Mouse (Mus musculus) kidney, embryonic 15.5 days (tissue): ENCODE measurements at regions not wholly inside any gene's neighbourhood (a gene's known extent, or its start where the extent isn't known, plus 50 kb on each side); places are given as distances from the start of the nearest gene placed in this dataset.

Experiments used
- ATAC-seq: fragments of 200-750 bp; cut with Nextera tagmentation; replicated peaks from 2 replicates; pipeline ENCODE4 v1.8.0; 2017; ENCODE audit warnings: moderate TSS enrichment; ENCODE audit not compliant: low FRiP score
- H3K27ac ChIP-seq: fragments of 300-500 bp; sonication (generic); 2 replicates; pipeline ENCODE4 v1.5.1; 2015; ENCODE audit warnings: mild to moderate bottlenecking, inconsistent platforms
- H3K27me3 ChIP-seq: fragments of 300-500 bp; sonication (generic); 2 replicates; pipeline ENCODE4 v1.6.1; 2015; ENCODE audit warnings: inconsistent platforms
- H3K36me3 ChIP-seq: fragments of 300-500 bp; sonication (generic); 2 replicates; pipeline ENCODE4 v1.6.1; 2015; ENCODE audit warnings: inconsistent platforms
- H3K4me1 ChIP-seq: fragments of 300-500 bp; sonication (generic); 2 replicates; pipeline ENCODE4 v1.6.1; 2015; ENCODE audit warnings: inconsistent platforms
- H3K4me2 ChIP-seq: fragments of 300-500 bp; sonication (generic); 2 replicates; pipeline ENCODE4 v1.6.1; 2015; ENCODE audit warnings: moderate library complexity, mild to moderate bottlenecking, inconsistent platforms
- H3K4me3 ChIP-seq: fragments of 300-500 bp; sonication (generic); replicated peaks from 2 replicates; pipeline ENCODE4 v1.5.1; 2015; ENCODE audit warnings: mild to moderate bottlenecking, inconsistent platforms
- H3K9ac ChIP-seq: fragments of 300-500 bp; sonication (generic); 2 replicates; pipeline ENCODE4 v1.6.1; 2015; ENCODE audit warnings: mild to moderate bottlenecking, inconsistent platforms
- H3K9me3 ChIP-seq: fragments of 300-500 bp; sonication (generic); replicated peaks from 2 replicates; pipeline ENCODE4 v1.6.1; 2016; ENCODE audit warnings: inconsistent platforms
- WGBS: fragments of 180-500 bp; shearing (Covaris S2); methylation state at CpG from one replicate; pipeline ENCODE4 v1.1.7; 2015; ENCODE audit warnings: mixed read lengths; 5-methylcytosine and 5-hydroxymethylcytosine counted together

DNA sequence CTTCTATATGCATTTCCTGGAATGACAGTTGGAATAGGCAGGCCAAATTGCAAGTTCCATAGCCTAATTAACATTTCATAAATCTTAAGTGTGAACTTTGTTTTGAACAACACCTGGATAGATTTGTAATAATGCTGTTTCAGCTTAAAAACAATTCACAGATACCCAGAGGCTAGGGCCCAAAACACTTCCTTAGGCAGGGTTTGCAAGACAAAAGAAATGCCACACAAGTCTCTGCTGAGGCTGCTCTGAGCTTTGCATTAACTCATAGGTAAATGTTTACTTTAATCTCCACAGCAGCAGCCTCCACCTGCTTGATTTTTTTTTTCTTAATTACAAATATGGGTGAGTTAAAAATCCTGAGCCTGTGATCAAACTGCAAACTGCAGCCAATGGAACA is 118.4 kb downstream of the Gnat3 start:
- no peak overlapping the region for H3K4me3 ChIP-seq
- no peak overlapping the region for H3K4me2 ChIP-seq
- H3K36me3 ChIP-seq = no peaks in the 10 kb centered on the region
- no peak overlapping the region for H3K27ac ChIP-seq
- no peaks in the 10 kb centered on the region for H3K4me1 ChIP-seq
- no peak for ATAC-seq
- no peak overlapping the region for H3K9ac ChIP-seq
- H3K27me3 ChIP-seq = no peaks in the 10 kb centered on the region
- no peaks in the 10 kb centered on the region for H3K9me3 ChIP-seq

DNA sequence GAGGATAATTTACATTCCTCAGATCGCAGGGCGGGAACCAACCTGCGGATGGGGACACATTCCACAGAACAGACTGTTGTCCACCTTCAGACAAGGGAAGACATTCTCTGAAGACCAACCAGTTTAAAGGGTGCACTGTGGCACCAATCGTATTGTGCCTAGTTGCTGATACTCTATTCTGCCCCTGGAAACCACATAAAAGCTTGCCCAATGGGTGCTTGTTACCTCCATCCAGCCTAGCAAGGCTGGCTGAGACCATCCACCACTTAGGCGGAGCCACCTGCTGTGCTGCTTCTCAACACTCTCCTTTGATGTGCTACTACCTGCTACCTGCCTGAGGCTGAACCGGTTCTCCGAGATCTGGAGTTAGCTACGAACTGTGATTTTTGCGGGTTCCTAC is 119.9 kb downstream of the Gnat3 start:
- H3K9me3 ChIP-seq = no peaks in the 10 kb centered on the region

GRCm38 (mm10) chr5:18083789-18084188 is 121.4 kb downstream of the Gnat3 start:
- Histone ChIP-seq H3K36me3 (no peaks in the 10 kb centered on the region), H3K4me1 (no peaks in the 10 kb centered on the region), H3K27me3 (no peaks in the 10 kb centered on the region), H3K4me3 (no peak overlapping the region), H3K4me2 (no peak overlapping the region), H3K27ac (no peak overlapping the region), H3K9ac (no peak overlapping the region), H3K9me3 (no peaks in the 10 kb centered on the region)
- no peak for ATAC-seq
- 55% methylated on average over 1 of the region's 1 CpGs for WGBS

More for the DNA sequence above, 119.9 kb downstream of the Gnat3 start:
- Histone ChIP-seq H3K36me3 (no peaks in the 10 kb centered on the region), H3K4me3 (no peak overlapping the region), H3K4me2 (no peak overlapping the region), H3K27me3 (no peaks in the 10 kb centered on the region), H3K9ac (no peak overlapping the region), H3K27ac (no peak overlapping the region), H3K4me1 (no peaks in the 10 kb centered on the region)
- ATAC-seq = no peak
- WGBS = 69% methylated on average over 9 of the region's 9 CpGs

DNA sequence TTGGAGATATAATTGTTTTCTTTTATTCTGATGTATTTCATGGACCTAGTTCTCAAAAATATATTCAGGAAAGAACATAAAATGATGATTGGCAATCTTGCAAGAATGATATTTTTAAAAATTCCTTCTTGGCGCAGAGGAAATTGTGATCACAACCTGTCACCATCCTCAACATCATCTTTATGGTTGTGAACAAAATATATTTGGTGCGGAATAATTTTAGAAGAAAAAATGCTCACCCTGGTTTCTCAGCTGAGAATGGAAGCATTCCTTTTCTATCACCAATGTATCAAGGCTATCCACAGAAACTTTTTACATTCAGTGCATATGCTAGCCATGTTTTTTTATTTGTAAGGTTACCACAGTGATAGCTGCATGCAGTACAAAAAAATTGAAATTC is 123.1 kb downstream of the Gnat3 start:
- no peak for ATAC-seq
- no peaks in the 10 kb centered on the region for H3K36me3 ChIP-seq
- no peaks in the 10 kb centered on the region for H3K27me3 ChIP-seq
- H3K4me1 ChIP-seq = peaks cover 5% of the 10 kb centered on the region; the same call in 1 of the 2 replicates
- WGBS = 91% methylated on average over 2 of the region's 2 CpGs
- no peak overlapping the region for H3K27ac ChIP-seq
- H3K9ac ChIP-seq = no peak overlapping the region
- H3K4me3 ChIP-seq = no peak overlapping the region
- no peaks in the 10 kb centered on the region for H3K9me3 ChIP-seq
- H3K4me2 ChIP-seq = no peak overlapping the region

- Histone ChIP-seq H3K4me3 (no peak overlapping the region), H3K4me2 (peak overlapping the region; percentile 21; the same call in 1 of the 2 replicates), H3K27ac (no peak overlapping the region), H3K27me3 (no peaks in the 10 kb centered on the region), H3K9me3 (no peaks in the 10 kb centered on the region), H3K36me3 (no peaks in the 10 kb centered on the region), H3K4me1 (peaks cover 5% of the 10 kb centered on the region; the same call in 1 of the 2 replicates), H3K9ac (no peak overlapping the region)
- 44% methylated on average over 8 of the region's 8 CpGs for WGBS
- peak; percentile 90 for ATAC-seq
Measured at GRCm38 (mm10) chr5:18087919-18088445, 125.6 kb downstream of the Gnat3 start.

DNA sequence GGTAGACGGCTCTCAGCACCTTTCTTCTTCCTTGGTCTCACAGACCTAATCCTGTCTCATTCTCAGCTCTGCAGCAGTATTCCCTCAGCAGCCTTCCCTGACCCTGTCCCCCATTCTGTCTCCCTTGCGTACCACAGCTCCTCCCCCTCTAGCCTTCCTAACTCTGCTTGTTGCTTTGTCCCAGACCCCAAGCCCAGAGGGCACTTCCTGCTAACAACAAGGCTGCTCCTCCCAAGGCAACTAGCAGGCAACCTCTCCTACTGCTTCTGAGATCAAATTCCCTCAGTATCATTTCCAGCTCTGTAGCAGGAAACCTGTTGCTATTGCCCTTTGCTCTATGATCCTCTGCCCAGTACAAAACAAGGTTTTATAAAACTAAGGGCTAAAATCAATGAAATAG is 127.6 kb downstream of the Gnat3 start:
- 0 out of 2 replicates have a peak, but pooled peaks have one; percentile 31 for ATAC-seq
- 40% methylated on average over 2 of the region's 2 CpGs for WGBS
- Histone ChIP-seq H3K4me3 (no peak overlapping the region), H3K27ac (no peak overlapping the region), H3K9me3 (no peaks in the 10 kb centered on the region), H3K9ac (no peak overlapping the region), H3K27me3 (no peaks in the 10 kb centered on the region), H3K4me2 (no peak overlapping the region), H3K36me3 (no peaks in the 10 kb centered on the region), H3K4me1 (peaks cover 5% of the 10 kb centered on the region; the same call in 1 of the 2 replicates)

- Histone ChIP-seq H3K9me3 (no peaks in the 10 kb centered on the region), H3K36me3 (no peaks in the 10 kb centered on the region), H3K4me2 (no peak overlapping the region), H3K9ac (no peak overlapping the region), H3K27me3 (no peaks in the 10 kb centered on the region), H3K4me1 (no peaks in the 10 kb centered on the region), H3K4me3 (no peak overlapping the region), H3K27ac (no peak overlapping the region)
- WGBS = 19% methylated on average over 3 of the region's 3 CpGs
- no peak for ATAC-seq
Measured at GRCm38 (mm10) chr5:18114905-18115689, 152.7 kb downstream of the Gnat3 start.

GRCm38 (mm10) chr5:18135794-18136678 is 173.7 kb downstream of the Gnat3 start:
- ATAC-seq = no peak
- Histone ChIP-seq H3K27ac (no peak overlapping the region), H3K36me3 (no peaks in the 10 kb centered on the region), H3K9me3 (0 out of 2 replicates have a peak, but pooled peaks cover 2% of the 10 kb centered on the region), H3K4me3 (no peak overlapping the region), H3K4me2 (no peak overlapping the region), H3K4me1 (no peaks in the 10 kb centered on the region), H3K27me3 (no peaks in the 10 kb centered on the region), H3K9ac (no peak overlapping the region)
- 66% methylated on average over 7 of the region's 7 CpGs for WGBS

- H3K4me2 ChIP-seq = no peak overlapping the region
- 0 out of 2 replicates have a peak, but pooled peaks cover 2% of the 10 kb centered on the region for H3K9me3 ChIP-seq
- H3K27me3 ChIP-seq = no peaks in the 10 kb centered on the region
- 72% methylated on average over 4 of the region's 4 CpGs for WGBS
- no peak overlapping the region for H3K9ac ChIP-seq
- H3K4me3 ChIP-seq = no peak overlapping the region
- no peak for ATAC-seq
- H3K27ac ChIP-seq = no peak overlapping the region
- H3K36me3 ChIP-seq = no peaks in the 10 kb centered on the region
- no peaks in the 10 kb centered on the region for H3K4me1 ChIP-seq
Measured at GRCm38 (mm10) chr5:18137450-18138061, 175.2 kb downstream of the Gnat3 start.

DNA sequence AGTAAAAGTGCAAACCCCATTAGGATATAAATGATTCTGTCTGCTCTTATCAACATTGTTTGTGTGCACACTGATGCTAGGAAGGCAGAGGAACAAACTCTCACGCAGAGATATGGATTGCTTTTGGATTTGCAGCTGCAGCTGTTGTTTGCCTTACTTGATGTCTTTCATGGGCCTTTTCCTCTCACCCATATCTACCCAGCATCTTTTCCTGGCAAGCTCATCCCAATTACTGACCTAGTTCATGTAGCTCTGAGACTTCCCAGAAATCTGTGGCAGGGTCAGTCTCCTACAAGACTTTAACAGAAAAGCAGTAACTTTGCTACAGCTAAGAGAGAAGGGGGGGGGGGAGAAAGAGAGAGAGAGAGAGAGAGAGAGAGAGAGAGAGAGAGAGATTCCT is 189.9 kb downstream of the Gnat3 start:
- H3K4me1 ChIP-seq = no peaks in the 10 kb centered on the region
- 75% methylated on average over 1 of the region's 1 CpGs for WGBS

GRCm38 (mm10) chr5:18153703-18154102 is 191.4 kb downstream of the Gnat3 start:
- 96% methylated on average over 1 of the region's 1 CpGs for WGBS
- Histone ChIP-seq H3K27me3 (no peaks in the 10 kb centered on the region), H3K9me3 (no peaks in the 10 kb centered on the region), H3K4me1 (no peaks in the 10 kb centered on the region), H3K4me3 (no peak overlapping the region), H3K4me2 (no peak overlapping the region), H3K9ac (no peak overlapping the region), H3K27ac (no peak overlapping the region), H3K36me3 (no peaks in the 10 kb centered on the region)
- ATAC-seq = 0 out of 2 replicates have a peak, but pooled peaks have one; percentile 58

More for the DNA sequence above, 189.9 kb downstream of the Gnat3 start:
- no peak for ATAC-seq
- Histone ChIP-seq H3K4me2 (no peak overlapping the region), H3K9me3 (no peaks in the 10 kb centered on the region), H3K27ac (no peak overlapping the region), H3K4me3 (no peak overlapping the region), H3K36me3 (no peaks in the 10 kb centered on the region), H3K27me3 (no peaks in the 10 kb centered on the region), H3K9ac (no peak overlapping the region)

GRCm38 (mm10) chr5:18163515-18163914 is 196.6 kb downstream of the Gnai1 start:
- ATAC-seq = no peak
- Histone ChIP-seq H3K4me1 (no peaks in the 10 kb centered on the region), H3K36me3 (no peaks in the 10 kb centered on the region)

More at GRCm38 (mm10) chr5:18163515-18163914, 196.6 kb downstream of the Gnai1 start:
- Histone ChIP-seq H3K4me3 (no peak overlapping the region), H3K4me2 (no peak overlapping the region), H3K27ac (no peak overlapping the region), H3K9ac (no peak overlapping the region), H3K9me3 (no peaks in the 10 kb centered on the region), H3K27me3 (no peaks in the 10 kb centered on the region)
